Mouse (Mus musculus): ENCODE data around the gene Etfrf1. TPM values are rescaled to one million over a fixed set of nuclear protein-coding genes. Genes with fewer than 3 reads are reported as not detected.

The Etfrf1 gene
- polyA plus RNA-seq, 1 experiment from 2014 or later, result 58.2 TPM

DNA sequence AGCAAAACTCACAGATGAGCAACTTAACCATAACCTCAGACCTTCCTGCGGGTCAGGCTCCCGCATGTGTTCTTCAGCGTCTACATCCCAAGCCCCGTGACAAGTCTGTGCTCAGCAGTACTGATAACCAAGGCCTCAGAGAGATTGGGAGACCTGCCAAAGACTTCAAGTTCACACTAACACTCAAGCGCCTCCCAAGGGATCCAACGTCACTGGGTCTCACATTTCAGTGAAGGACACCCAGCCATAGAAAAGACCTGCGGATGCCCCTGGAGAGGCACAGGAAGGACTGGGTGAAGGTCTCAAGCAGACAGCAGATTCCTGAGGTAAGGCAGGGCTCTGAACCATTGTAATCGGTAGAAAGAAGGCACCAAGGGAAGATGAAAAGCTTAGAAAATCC lies 28.9 kb upstream of the Etfrf1 start:
- TF ChIP-seq CTCF (IDR thresholded peaks at IDR 0.05; ENCODE audit: low read depth), result no peak
- peak; percentile 48 for DNase-seq (ENCODE audit: low spot score)
- WGBS, result 56% methylated on average over 8 of the region's 8 CpGs
- Histone ChIP-seq H3K36me3 (ENCODE audit: insufficient read depth, low read length) (no peaks in the 10 kb centered on the region), H3K4me2 (ENCODE audit: low read length) (no peak overlapping the region), H3K27ac (no peak overlapping the region), H3K4me1 (replicated peaks; ENCODE audit: insufficient read depth, low read length) (no peaks in the 10 kb centered on the region), H3K4me3 (replicated peaks; ENCODE audit: low read depth, low read length) (no peak overlapping the region), H3K27me3 (ENCODE audit: insufficient read depth, low read length) (no peaks in the 10 kb centered on the region), H3K9ac (ENCODE audit: low read depth, low read length) (no peak overlapping the region), H3K9me3 (replicated peaks; ENCODE audit: low read length) (no peaks in the 10 kb centered on the region)
- no peak for ATAC-seq (replicated peaks; ENCODE audit: low FRiP score, low read depth)

DNA sequence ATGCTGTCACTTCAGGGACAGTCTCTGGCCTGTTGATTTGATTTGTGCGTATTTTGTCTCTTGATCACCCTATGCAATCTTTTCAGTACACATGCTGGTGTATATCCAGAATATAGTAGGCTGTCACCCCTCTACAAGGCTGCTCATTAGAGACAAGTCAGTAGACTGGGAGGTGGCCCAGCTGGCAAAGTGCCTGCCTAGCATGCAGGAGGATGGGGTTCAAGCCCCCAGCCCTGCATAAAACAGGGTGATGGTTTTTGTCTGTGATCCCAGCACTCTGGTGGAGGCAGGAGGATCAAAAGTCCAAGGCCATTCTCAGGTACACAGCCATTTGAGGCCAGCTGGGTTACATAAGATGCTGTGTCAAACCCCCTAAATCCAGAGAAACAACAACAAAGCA lies 24.8 kb upstream of the Etfrf1 start:
- no peak overlapping the region for H3K9ac ChIP-seq (ENCODE audit: low read depth, low read length)
- WGBS, result 79% methylated on average over 1 of the region's 1 CpGs
- no peak overlapping the region for H3K4me2 ChIP-seq (ENCODE audit: low read length)
- no peak overlapping the region for H3K27ac ChIP-seq
- no peak for TF ChIP-seq CTCF (IDR thresholded peaks at IDR 0.05; ENCODE audit: low read depth)
- no peaks in the 10 kb centered on the region for H3K4me1 ChIP-seq (replicated peaks; ENCODE audit: insufficient read depth, low read length)
- H3K27me3 ChIP-seq (ENCODE audit: insufficient read depth, low read length), result no peaks in the 10 kb centered on the region
- H3K36me3 ChIP-seq (ENCODE audit: insufficient read depth, low read length), result no peaks in the 10 kb centered on the region
- DNase-seq (ENCODE audit: low spot score), result no peak
- no peaks in the 10 kb centered on the region for H3K9me3 ChIP-seq (replicated peaks; ENCODE audit: low read length)
- H3K4me3 ChIP-seq (replicated peaks; ENCODE audit: low read depth, low read length), result no peak overlapping the region
- ATAC-seq (replicated peaks; ENCODE audit: low FRiP score, low read depth), result no peak

DNA sequence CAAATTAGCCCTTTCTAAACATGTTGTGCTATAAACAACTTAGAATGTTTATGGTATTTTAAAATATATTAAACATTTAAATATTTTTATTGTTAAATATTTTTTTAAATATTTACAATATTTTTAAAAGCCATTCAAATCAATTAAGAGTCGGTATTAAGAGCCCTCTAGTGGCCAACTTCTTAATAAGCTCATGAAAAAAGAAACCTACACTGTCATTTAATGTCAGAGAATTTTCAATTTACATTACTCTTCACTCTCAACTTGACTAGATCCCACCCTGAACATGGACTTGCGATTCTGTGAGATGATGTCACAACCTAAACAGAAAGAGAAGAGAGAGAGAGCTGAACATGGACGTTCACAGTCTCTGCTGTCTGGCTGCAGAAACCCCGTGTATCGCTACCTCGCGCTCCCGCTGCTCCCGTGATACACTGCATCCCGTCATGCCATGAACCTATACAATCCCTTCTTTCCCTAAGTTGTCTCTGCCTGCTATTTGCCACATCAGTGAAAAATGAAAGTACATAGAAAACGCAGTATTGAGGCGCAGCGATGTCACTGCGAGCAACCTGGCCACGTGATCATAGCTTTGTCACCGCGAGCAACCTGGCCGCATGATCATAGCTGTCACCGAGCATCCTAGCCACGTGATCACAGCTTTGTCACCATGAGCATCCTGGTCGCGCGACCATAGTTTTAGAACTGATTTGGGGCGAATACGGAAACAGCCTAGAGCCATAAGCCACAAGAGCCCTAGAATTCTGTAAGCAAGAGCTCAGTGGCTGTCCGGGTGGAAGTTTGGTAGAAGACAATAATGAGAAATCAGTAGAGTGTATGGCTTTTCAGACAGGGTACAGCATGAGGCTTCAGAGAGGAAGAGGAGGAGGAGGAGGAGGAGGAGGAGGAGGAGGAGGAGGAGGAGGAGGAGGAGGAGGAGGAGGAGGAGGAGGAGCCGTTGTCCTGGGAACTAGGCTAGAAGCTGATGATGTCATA lies 23.5 kb upstream of the Etfrf1 start:
- no peaks in the 10 kb centered on the region for H3K27me3 ChIP-seq (ENCODE audit: insufficient read depth, low read length)
- H3K27ac ChIP-seq, result no peak overlapping the region
- H3K4me2 ChIP-seq (ENCODE audit: low read length), result peak overlapping the region; percentile 50
- DNase-seq (ENCODE audit: low spot score), result peak; percentile 80
- no peaks in the 10 kb centered on the region for H3K36me3 ChIP-seq (ENCODE audit: insufficient read depth, low read length)
- H3K9ac ChIP-seq (ENCODE audit: low read depth, low read length), result 0 out of 2 replicates have a peak overlapping the region, but pooled peaks have one; percentile 18
- TF ChIP-seq CTCF (IDR thresholded peaks at IDR 0.05; ENCODE audit: low read depth), result peak; percentile 49
- WGBS, result 52% methylated on average over 27 of the region's 27 CpGs
- ATAC-seq (replicated peaks; ENCODE audit: low FRiP score, low read depth), result peak; percentile 62; the same call in 1 of the 2 replicates
- no peaks in the 10 kb centered on the region for H3K9me3 ChIP-seq (replicated peaks; ENCODE audit: low read length)
- H3K4me1 ChIP-seq (replicated peaks; ENCODE audit: insufficient read depth, low read length), result no peaks in the 10 kb centered on the region
- no peak overlapping the region; the same call in 1 of the 2 replicates for H3K4me3 ChIP-seq (replicated peaks; ENCODE audit: low read depth, low read length)

GRCm38 (mm10) chr6:145193038-145193437 lies 17.9 kb upstream of the Etfrf1 start:
- ATAC-seq (replicated peaks; ENCODE audit: low FRiP score, low read depth), result no peak
- H3K4me2 ChIP-seq (ENCODE audit: low read length), result no peak overlapping the region
- H3K36me3 ChIP-seq (ENCODE audit: insufficient read depth, low read length), result no peaks in the 10 kb centered on the region
- DNase-seq (ENCODE audit: low spot score), result no peak
- TF ChIP-seq CTCF (IDR thresholded peaks at IDR 0.05; ENCODE audit: low read depth), result no peak
- no peak overlapping the region for H3K27ac ChIP-seq
- H3K4me3 ChIP-seq (replicated peaks; ENCODE audit: low read depth, low read length), result no peak overlapping the region
- H3K9me3 ChIP-seq (replicated peaks; ENCODE audit: low read length), result no peaks in the 10 kb centered on the region
- no peaks in the 10 kb centered on the region for H3K4me1 ChIP-seq (replicated peaks; ENCODE audit: insufficient read depth, low read length)
- 87% methylated on average over 3 of the region's 3 CpGs for WGBS
- no peak overlapping the region for H3K9ac ChIP-seq (ENCODE audit: low read depth, low read length)
- no peaks in the 10 kb centered on the region for H3K27me3 ChIP-seq (ENCODE audit: insufficient read depth, low read length)

DNA sequence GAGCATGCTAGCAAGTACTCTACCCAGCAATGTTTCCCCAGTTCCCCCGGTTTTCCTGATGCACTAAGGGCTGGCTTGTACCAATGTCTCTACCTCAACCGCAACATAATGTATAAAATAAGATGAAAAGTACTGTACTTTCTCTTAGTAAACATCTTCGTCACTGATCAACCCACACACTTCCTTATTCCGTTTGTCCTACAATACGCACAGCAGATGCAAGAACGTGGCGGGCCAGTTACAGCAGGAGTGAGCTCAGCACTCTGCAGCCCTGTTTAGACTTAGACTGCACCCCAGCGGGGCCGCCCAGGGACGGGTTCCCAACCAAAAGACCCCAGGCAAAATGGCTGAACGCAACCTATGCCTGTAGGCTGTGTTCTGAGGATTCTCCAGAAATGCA lies 17.5 kb upstream of the Etfrf1 start:
- 78% methylated on average over 11 of the region's 11 CpGs for WGBS
- no peaks in the 10 kb centered on the region for H3K9me3 ChIP-seq (replicated peaks; ENCODE audit: low read length)
- no peaks in the 10 kb centered on the region for H3K4me1 ChIP-seq (replicated peaks; ENCODE audit: insufficient read depth, low read length)
- H3K4me2 ChIP-seq (ENCODE audit: low read length), result no peak overlapping the region
- ATAC-seq (replicated peaks; ENCODE audit: low FRiP score, low read depth) (no peak), DNase-seq (ENCODE audit: low spot score) (no peak)
- no peak for TF ChIP-seq CTCF (IDR thresholded peaks at IDR 0.05; ENCODE audit: low read depth)
- H3K9ac ChIP-seq (ENCODE audit: low read depth, low read length), result no peak overlapping the region
- no peak overlapping the region for H3K27ac ChIP-seq
- no peaks in the 10 kb centered on the region for H3K36me3 ChIP-seq (ENCODE audit: insufficient read depth, low read length)
- H3K4me3 ChIP-seq (replicated peaks; ENCODE audit: low read depth, low read length), result no peak overlapping the region
- H3K27me3 ChIP-seq (ENCODE audit: insufficient read depth, low read length), result no peaks in the 10 kb centered on the region

DNA sequence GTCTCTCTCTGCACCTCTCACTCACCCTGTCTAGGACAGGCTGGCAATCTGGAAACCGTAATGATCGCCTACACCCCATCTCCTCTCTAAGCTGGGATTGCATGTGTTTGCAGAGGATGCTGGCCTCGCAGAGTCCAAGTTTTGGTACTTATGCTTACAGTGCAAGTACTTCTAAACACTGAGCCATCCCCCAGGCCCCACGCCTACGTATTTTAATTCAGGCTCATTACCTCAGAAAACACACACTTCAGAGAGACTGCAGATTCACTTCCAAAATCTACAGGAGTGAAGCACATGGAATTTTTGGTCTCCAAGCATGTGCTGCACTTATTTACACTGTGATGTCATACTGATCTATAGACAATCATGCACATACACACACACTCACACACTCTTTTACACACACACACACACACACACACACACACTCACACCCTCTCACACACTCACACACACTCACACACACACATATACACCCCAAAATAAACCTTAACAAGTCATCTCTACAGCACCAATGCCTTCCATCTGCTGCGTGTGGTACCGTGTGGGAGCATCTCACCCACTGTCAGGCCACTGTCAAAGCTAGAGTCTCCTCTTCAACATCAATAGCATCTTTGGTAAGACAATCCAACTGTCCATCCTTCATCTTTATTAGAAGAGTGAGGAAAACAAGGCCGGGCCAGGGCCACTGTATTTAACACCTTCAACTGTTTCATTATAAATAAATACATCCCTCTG lies 12.8 kb upstream of the Etfrf1 start:
- ATAC-seq (replicated peaks; ENCODE audit: low FRiP score, low read depth) (no peak), DNase-seq (ENCODE audit: low spot score) (no peak)
- Histone ChIP-seq H3K27ac (no peak overlapping the region), H3K4me1 (replicated peaks; ENCODE audit: insufficient read depth, low read length) (no peaks in the 10 kb centered on the region), H3K36me3 (ENCODE audit: insufficient read depth, low read length) (no peaks in the 10 kb centered on the region), H3K9ac (ENCODE audit: low read depth, low read length) (no peak overlapping the region), H3K4me3 (replicated peaks; ENCODE audit: low read depth, low read length) (no peak overlapping the region), H3K27me3 (ENCODE audit: insufficient read depth, low read length) (no peaks in the 10 kb centered on the region), H3K9me3 (replicated peaks; ENCODE audit: low read length) (no peaks in the 10 kb centered on the region), H3K4me2 (ENCODE audit: low read length) (no peak overlapping the region)
- no peak for TF ChIP-seq CTCF (IDR thresholded peaks at IDR 0.05; ENCODE audit: low read depth)
- 92% methylated on average over 8 of the region's 8 CpGs for WGBS
